Mouse (Mus musculus) liver, embryonic 14.5 days (tissue): ENCODE results near the gene Tns4. TPM values are rescaled to one million over a fixed set of nuclear protein-coding genes. Genes with fewer than 3 reads are reported as not detected.

Experiments
- ATAC-seq: fragments of 200-750 bp; cut with Nextera tagmentation; 2 replicates; pipeline ENCODE4 v1.8.0; 2017; ENCODE audit warnings: moderate number of reproducible peaks, mild to moderate bottlenecking, moderate library complexity; ENCODE audit not compliant: insufficient read depth
- DNase-seq, 3 experiments: peaks; one replicate each; pipeline ENCODE4 v3.0.0-alpha.2; 2012 to 2013; ENCODE audit warnings: low read depth in 3 of 3, low spot score in 3 of 3
- H3K27ac ChIP-seq: fragments of 300-500 bp; sonication (generic); 2 replicates; pipeline ENCODE4 v1.5.1; 2014; ENCODE audit warnings: moderate library complexity, mild to moderate bottlenecking, control low read depth, inconsistent platforms
- H3K27me3 ChIP-seq: fragments of 300-500 bp; sonication (generic); 2 replicates; pipeline ENCODE4 v1.6.1; 2014; ENCODE audit warnings: mild to moderate bottlenecking, low read length, moderate library complexity; ENCODE audit not compliant: control insufficient read depth, insufficient read depth
- H3K36me3 ChIP-seq: fragments of 300-500 bp; sonication (generic); replicated peaks from 2 replicates; pipeline ENCODE4 v1.6.1; 2014; ENCODE audit warnings: low read depth; ENCODE audit not compliant: control insufficient read depth, insufficient read depth
- H3K4me1 ChIP-seq, 2 experiments: fragments of 200-500 bp in 1 of 2; fragments of 300-500 bp in 1 of 2; sonication (generic) in 1 of 2; replicated peaks; 2 replicates each; pipeline ENCODE4 v1.6.1; 2012 to 2014; ENCODE audit warnings: antibody characterized with exemption in 1 of 2, inconsistent platforms in 1 of 2, low read length in 1 of 2; ENCODE audit not compliant: control insufficient read depth in 2 of 2, insufficient read depth in 2 of 2
- H3K4me2 ChIP-seq: fragments of 300-500 bp; sonication (generic); 2 replicates; pipeline ENCODE4 v1.6.1; 2014; ENCODE audit warnings: low read depth, mild to moderate bottlenecking, control low read depth, moderate library complexity
- H3K4me3 ChIP-seq, 2 experiments: fragments of 200-500 bp in 1 of 2; fragments of 300-500 bp in 1 of 2; sonication (generic) in 1 of 2; 2 replicates each; pipeline ENCODE4 v1.5.1; 2012 to 2014; ENCODE audit warnings: low read depth in 2 of 2, low read length in 2 of 2, mild to moderate bottlenecking in 2 of 2, control low read depth in 1 of 2, inconsistent platforms in 1 of 2, moderate library complexity in 1 of 2; ENCODE audit not compliant: insufficient read depth in 1 of 2
- H3K9ac ChIP-seq: fragments of 300-500 bp; sonication (generic); replicated peaks from 2 replicates; pipeline ENCODE4 v1.6.1; 2014; ENCODE audit warnings: mild to moderate bottlenecking, control low read depth, moderate library complexity
- H3K9me3 ChIP-seq: fragments of 300-500 bp; sonication (generic); 2 replicates; pipeline ENCODE4 v1.6.1; 2016; ENCODE audit warnings: low read length, mixed read lengths; ENCODE audit not compliant: control insufficient read depth
- CTCF ChIP-seq: IDR thresholded peaks from 2 replicates; pipeline ENCODE4 v1.5.1; 2016; ENCODE audit warnings: antibody characterized with exemption, low read depth, control low read depth
- EP300 ChIP-seq: IDR thresholded peaks from 2 replicates; pipeline ENCODE4 v1.6.1; 2016; ENCODE audit warnings: antibody characterized with exemption, low read depth
- WGBS: fragments of 180-500 bp; shearing (Covaris S2); extraction: QIAGEN DNeasy Blood & Tissue Kit; methylation state at CpG from one replicate; pipeline ENCODE4 v1.1.7; 2014; ENCODE audit not compliant: insufficient replicate concordance; 5-methylcytosine and 5-hydroxymethylcytosine counted together
- polyA plus RNA-seq, 2 experiments: library from polyadenylated mRNA; depleted of rRNA in 1 of 2; stranded (reverse) in 1 of 2; unstranded in 1 of 2; fragments of >200 nt; fragmentation: Nextera tagmentation in 1 of 2; extraction: Ambion mirVana in 1 of 2; gene quantifications; 2 replicates each; pipeline versions ENCODE4 v1.2.1 to v1.2.3; 2012 to 2014

Gene Tns4
- polyA plus RNA-seq, 2 experiments = 0.09 to 0.36 TPM

- H3K27me3 ChIP-seq = no peaks in the 10 kb centered on the region
- H3K27ac ChIP-seq = no peak overlapping the region
- no peaks in the 10 kb centered on the region for H3K9me3 ChIP-seq
- WGBS = 50% methylated on average over 9 of the region's 9 CpGs
- TF ChIP-seq CTCF = no peak
- DNase-seq = no peak
- no peak for ATAC-seq
- H3K4me3 ChIP-seq = no peak overlapping the region
- H3K4me2 ChIP-seq = no peak overlapping the region
- no peaks in the 10 kb centered on the region for H3K4me1 ChIP-seq
- H3K9ac ChIP-seq = no peak overlapping the region
- H3K36me3 ChIP-seq = no peaks in the 10 kb centered on the region
These were observed 8.1 kb downstream of the Tns4 start for GRCm38 (mm10) chr11:99080902-99081543.

GRCm38 (mm10) chr11:99077869-99078268 is 11.2 kb downstream of the Tns4 start:
- no peak overlapping the region for H3K4me3 ChIP-seq
- 64% methylated on average over 8 of the region's 8 CpGs for WGBS
- no peaks in the 10 kb centered on the region for H3K36me3 ChIP-seq
- no peaks in the 10 kb centered on the region for H3K9me3 ChIP-seq
- H3K4me1 ChIP-seq = no peaks in the 10 kb centered on the region
- DNase-seq = no peak
- H3K4me2 ChIP-seq = no peak overlapping the region
- no peaks in the 10 kb centered on the region for H3K27me3 ChIP-seq
- ATAC-seq = no peak
- H3K9ac ChIP-seq = no peak overlapping the region
- TF ChIP-seq CTCF (no peak), EP300 (no peak)
- no peak overlapping the region for H3K27ac ChIP-seq

GRCm38 (mm10) chr11:99076744-99077319 is 12.3 kb downstream of the Tns4 start:
- ATAC-seq (no peak), DNase-seq (no peak)
- Histone ChIP-seq H3K27me3 (no peaks in the 10 kb centered on the region), H3K4me3 (no peak overlapping the region), H3K36me3 (no peaks in the 10 kb centered on the region), H3K9me3 (no peaks in the 10 kb centered on the region), H3K27ac (no peak overlapping the region), H3K4me1 (no peaks in the 10 kb centered on the region), H3K4me2 (no peak overlapping the region), H3K9ac (no peak overlapping the region)
- WGBS = 16% methylated on average over 5 of the region's 5 CpGs
- TF ChIP-seq CTCF (no peak), EP300 (no peak)

- H3K4me1 ChIP-seq = no peaks in the 10 kb centered on the region
- H3K27ac ChIP-seq = no peak overlapping the region
- no peaks in the 10 kb centered on the region for H3K9me3 ChIP-seq
- ATAC-seq = no peak
- no peaks in the 10 kb centered on the region for H3K27me3 ChIP-seq
- WGBS = 27% methylated on average over 5 of the region's 5 CpGs
- DNase-seq = no peak
- no peak overlapping the region for H3K4me2 ChIP-seq
- H3K4me3 ChIP-seq = no peak overlapping the region
- no peaks in the 10 kb centered on the region for H3K36me3 ChIP-seq
- TF ChIP-seq CTCF (no peak), EP300 (no peak)
- no peak overlapping the region for H3K9ac ChIP-seq
These were observed 15.3 kb downstream of the Tns4 start for GRCm38 (mm10) chr11:99073781-99074180.

GRCm38 (mm10) chr11:99071866-99072265 is 17.2 kb downstream of the Tns4 start:
- no peak overlapping the region for H3K27ac ChIP-seq
- H3K4me3 ChIP-seq = no peak overlapping the region
- H3K27me3 ChIP-seq = no peaks in the 10 kb centered on the region
- H3K9me3 ChIP-seq = no peaks in the 10 kb centered on the region
- ATAC-seq (no peak), DNase-seq (no peak)
- no peaks in the 10 kb centered on the region for H3K4me1 ChIP-seq
- 38% methylated on average over 6 of the region's 6 CpGs for WGBS
- no peak overlapping the region for H3K9ac ChIP-seq
- H3K36me3 ChIP-seq = no peaks in the 10 kb centered on the region
- TF ChIP-seq CTCF = no peak
- no peak for TF ChIP-seq EP300
- no peak overlapping the region for H3K4me2 ChIP-seq
